In genomic region chr8:44980030-44980429, GRCm38 (mm10) we compare ENCODE assay signal across 7 mouse cellular contexts. TPM values are rescaled to one million over a fixed set of nuclear protein-coding genes. Genes with fewer than 3 reads are reported as not detected.
DNase-seq lines count a peak whose midpoint lies in the region; ATAC-seq and TF ChIP-seq lines count a peak whose summit lies in the region.

No protein-coding gene starts in this region.

- 28% methylated on average over 12 of the region's 12 CpGs for WGBS in forebrain, embryonic 12.5 days
- 21% methylated on average over 12 of the region's 12 CpGs for WGBS in heart, postnatal 0 days
- WGBS in lung, embryonic 16.5 days: 36% methylated on average over 12 of the region's 12 CpGs

- H3K27me3 ChIP-seq in forebrain, embryonic 12.5 days: no peaks in the 10 kb centered on the region
- no peaks in the 10 kb centered on the region for H3K27me3 ChIP-seq in heart, postnatal 0 days (ENCODE audit: control insufficient read depth, insufficient read depth, low read length)
- H3K27me3 ChIP-seq in lung, embryonic 16.5 days (ENCODE audit: control insufficient read depth, insufficient read depth, low read depth, low read length): no peaks in the 10 kb centered on the region

- TF ChIP-seq CTCF in heart, postnatal 0 days (IDR thresholded peaks at IDR 0.05; ENCODE audit: low read depth): no peak

- H3K4me2 ChIP-seq in forebrain, embryonic 12.5 days: no peak overlapping the region
- peak overlapping the region; percentile 18; the same call in 1 of the 2 replicates for H3K4me2 ChIP-seq in heart, postnatal 0 days (ENCODE audit: low read depth, low read length)
- H3K4me2 ChIP-seq in lung, embryonic 16.5 days (ENCODE audit: low read depth, low read length): 0 out of 2 replicates have a peak overlapping the region, but pooled peaks have one; percentile 11

- no peak overlapping the region for H3K9ac ChIP-seq in forebrain, embryonic 12.5 days
- H3K9ac ChIP-seq in heart, postnatal 0 days (replicated peaks; ENCODE audit: low read depth, low read length): peak overlapping the region; percentile 38
- H3K9ac ChIP-seq in lung, embryonic 16.5 days (ENCODE audit: low read length): 0 out of 2 replicates have a peak overlapping the region, but pooled peaks have one; percentile 7

- H3K4me1 ChIP-seq in forebrain, embryonic 12.5 days: peaks cover 26% of the 10 kb centered on the region
- peaks cover 47% of the 10 kb centered on the region for H3K4me1 ChIP-seq in heart, postnatal 0 days (ENCODE audit: control insufficient read depth, insufficient read depth)
- peaks cover 25% of the 10 kb centered on the region for H3K4me1 ChIP-seq in lung, embryonic 16.5 days (replicated peaks; ENCODE audit: control insufficient read depth, insufficient read depth, low read length)

- TF ChIP-seq EP300 in heart, postnatal 0 days (IDR thresholded peaks at IDR 0.05; ENCODE audit: low read depth): no peak

- H3K36me3 ChIP-seq in forebrain, embryonic 12.5 days (replicated peaks): no peaks in the 10 kb centered on the region
- H3K36me3 ChIP-seq in heart, postnatal 0 days (replicated peaks; ENCODE audit: control insufficient read depth, insufficient read depth, low read length): no peaks in the 10 kb centered on the region
- no peaks in the 10 kb centered on the region for H3K36me3 ChIP-seq in lung, embryonic 16.5 days (ENCODE audit: control insufficient read depth, insufficient read depth, low read length)

- peak overlapping the region; percentile 66 for H3K27ac ChIP-seq in forebrain, embryonic 12.5 days
- peak overlapping the region; percentile 91 for H3K27ac ChIP-seq in heart, postnatal 0 days (ENCODE audit: low read depth)
- peak overlapping the region; percentile 85 for H3K27ac ChIP-seq in lung, embryonic 16.5 days (ENCODE audit: low read length)

- no peak overlapping the region for H3K4me3 ChIP-seq in forebrain, embryonic 12.5 days (replicated peaks)
- no peak overlapping the region for H3K4me3 ChIP-seq in heart, postnatal 0 days (ENCODE audit: low read depth, low read length)
- H3K4me3 ChIP-seq in lung, embryonic 16.5 days (ENCODE audit: low read length): no peak overlapping the region

- peak; percentile 68; the same call in 1 of the 2 replicates for ATAC-seq in forebrain, embryonic 12.5 days (ENCODE audit: low FRiP score)
- peak; percentile 92 for ATAC-seq in heart, postnatal 0 days (ENCODE audit: insufficient read depth, low read depth)
- ATAC-seq in lung, embryonic 16.5 days (ENCODE audit: low read depth): peak; percentile 95

- H3K9me3 ChIP-seq in forebrain, embryonic 12.5 days: no peaks in the 10 kb centered on the region
- no peaks in the 10 kb centered on the region for H3K9me3 ChIP-seq in heart, postnatal 0 days (replicated peaks; ENCODE audit: control insufficient read depth, low read length)
- H3K9me3 ChIP-seq in lung, embryonic 16.5 days (ENCODE audit: control insufficient read depth, low read length): no peaks in the 10 kb centered on the region

- peak; percentile 57 for DNase-seq in cerebellum, adult 8-10 months
- DNase-seq in heart, postnatal 0 days (ENCODE audit: low spot score): peak; percentile 81
- DNase-seq in kidney, postnatal 14 days: peak; percentile 63
- DNase-seq in right cerebral cortex, postnatal 4 days: peak; percentile 48
- no peak for DNase-seq in thymus, postnatal 14 days

RNA-seq across cellular contexts. Expression of gene Fat1, which starts 44.8 kb away (rescaled TPM):
- polyA plus RNA-seq in forebrain, embryonic 12.5 days (2016; fragmentation: Nextera tagmentation; extraction: Ambion mirVana): 22.2 and 22.7 TPM in 2 replicates
- 42.8 and 51.3 TPM in 2 replicates for total RNA-seq in heart, postnatal 0 days (2014; rRNA removed; ENCODE audit: low replicate concordance)
- polyA plus RNA-seq in heart, postnatal 0 days (2015; fragmentation: Nextera tagmentation; extraction: Ambion mirVana): 4.0 and 5.1 TPM in 2 replicates
- polyA plus RNA-seq in lung, embryonic 16.5 days (2015; fragmentation: Nextera tagmentation; extraction: Ambion mirVana): 16.5 and 18.8 TPM in 2 replicates
